Mouse (Mus musculus): ENCODE results near the gene Zdhhc18. TPM values are rescaled to one million over a fixed set of nuclear protein-coding genes. Genes with fewer than 3 reads are reported as not detected.

Gene Zdhhc18
- total and polyA plus RNA-seq, 3 experiments, result 4.4 to 11.6 (median 9.6) TPM

- peaks cover 84% of the 10 kb centered on the region for H3K36me3 ChIP-seq (replicated peaks)
These were observed 65.6 kb downstream of the Zdhhc18 start, which contains the start of gene Gpn2 for GRCm38 (mm10) chr4:133584059-133584951. Gene Gpn2 (plus strand): TSS chr4:133584362.

GRCm38 (mm10) chr4:133583690-133584058 is 66.3 kb downstream of the Zdhhc18 start:
- no peak for DNase-seq (ENCODE audit: low spot score)
- Histone ChIP-seq H3K4me1 (ENCODE audit: insufficient read depth, low read depth, low read length) (peaks cover 42% of the 10 kb centered on the region), H3K36me3 (replicated peaks) (peaks cover 84% of the 10 kb centered on the region), H3K4me3 (ENCODE audit: low read depth, low read length) (peak overlapping the region; percentile 99), H3K27me3 (ENCODE audit: insufficient read depth, low read length) (no peaks in the 10 kb centered on the region), H3K9me3 (replicated peaks) (no peaks in the 10 kb centered on the region)
- no peak for ATAC-seq (ENCODE audit: extremely low read depth, insufficient number of reproducible peaks, low FRiP score, poor library complexity, severe bottlenecking)
- no peak for TF ChIP-seq GATA1 (IDR thresholded peaks at IDR 0.05; ENCODE audit: borderline replicate concordance, low read length)
- TF ChIP-seq TAL1 (conservative IDR thresholded peaks at IDR 0.05; ENCODE audit: low read depth, low read length), result no peak
- no peak for TF ChIP-seq POLR2AphosphoS5 (IDR thresholded peaks at IDR 0.05; ENCODE audit: insufficient replicate concordance, low read depth, low read length)
- TF ChIP-seq GATA2 (IDR thresholded peaks at IDR 0.05; ENCODE audit: borderline replicate concordance, low read depth, low read length), result no peak
- no peak for TF ChIP-seq CTCF (IDR thresholded peaks at IDR 0.05; ENCODE audit: low read depth, low read length)

More at GRCm38 (mm10) chr4:133584059-133584951, 65.6 kb downstream of the Zdhhc18 start, which contains the start of gene Gpn2:
- Histone ChIP-seq H3K4me1 (ENCODE audit: insufficient read depth, low read depth, low read length) (peaks cover 42% of the 10 kb centered on the region), H3K4me3 (ENCODE audit: low read depth, low read length) (peak within 1 kb of the TSS; percentile 99), H3K9me3 (replicated peaks) (no peaks in the 10 kb centered on the region), H3K27me3 (ENCODE audit: insufficient read depth, low read length) (no peaks in the 10 kb centered on the region)
- DNase-seq (ENCODE audit: low spot score) (peak; percentile 88), ATAC-seq (ENCODE audit: extremely low read depth, insufficient number of reproducible peaks, low FRiP score, poor library complexity, severe bottlenecking) (peak; percentile 76)
- TF ChIP-seq POLR2AphosphoS5 (IDR thresholded peaks at IDR 0.05; ENCODE audit: insufficient replicate concordance, low read depth, low read length) (no peak), TAL1 (conservative IDR thresholded peaks at IDR 0.05; ENCODE audit: low read depth, low read length) (no peak), GATA1 (IDR thresholded peaks at IDR 0.05; ENCODE audit: borderline replicate concordance, low read length) (no peak), GATA2 (IDR thresholded peaks at IDR 0.05; ENCODE audit: borderline replicate concordance, low read depth, low read length) (no peak), CTCF (IDR thresholded peaks at IDR 0.05; ENCODE audit: low read depth, low read length) (no peak)

GRCm38 (mm10) chr4:133577983-133578382 is 72.0 kb downstream of the Zdhhc18 start:
- peaks cover 30% of the 10 kb centered on the region for H3K4me1 ChIP-seq (ENCODE audit: insufficient read depth, low read depth, low read length)
- DNase-seq (ENCODE audit: low spot score) (no peak), ATAC-seq (ENCODE audit: extremely low read depth, insufficient number of reproducible peaks, low FRiP score, poor library complexity, severe bottlenecking) (no peak)
- peaks cover 60% of the 10 kb centered on the region for H3K36me3 ChIP-seq (replicated peaks)
- no peaks in the 10 kb centered on the region for H3K9me3 ChIP-seq (replicated peaks)
- no peaks in the 10 kb centered on the region for H3K27me3 ChIP-seq (ENCODE audit: insufficient read depth, low read length)
- H3K4me3 ChIP-seq (ENCODE audit: low read depth, low read length), result no peak overlapping the region
- TF ChIP-seq GATA1 (IDR thresholded peaks at IDR 0.05; ENCODE audit: borderline replicate concordance, low read length) (no peak), CTCF (IDR thresholded peaks at IDR 0.05; ENCODE audit: low read depth, low read length) (no peak), GATA2 (IDR thresholded peaks at IDR 0.05; ENCODE audit: borderline replicate concordance, low read depth, low read length) (no peak), TAL1 (conservative IDR thresholded peaks at IDR 0.05; ENCODE audit: low read depth, low read length) (no peak), POLR2AphosphoS5 (IDR thresholded peaks at IDR 0.05; ENCODE audit: insufficient replicate concordance, low read depth, low read length) (no peak)

GRCm38 (mm10) chr4:133574843-133575202 is 75.1 kb downstream of the Zdhhc18 start:
- peaks cover 21% of the 10 kb centered on the region for H3K4me1 ChIP-seq (ENCODE audit: insufficient read depth, low read depth, low read length)
- H3K4me3 ChIP-seq (ENCODE audit: low read depth, low read length), result peak overlapping the region; percentile 92
- TF ChIP-seq TAL1 (conservative IDR thresholded peaks at IDR 0.05; ENCODE audit: low read depth, low read length) (no peak), CTCF (IDR thresholded peaks at IDR 0.05; ENCODE audit: low read depth, low read length) (no peak), POLR2AphosphoS5 (IDR thresholded peaks at IDR 0.05; ENCODE audit: insufficient replicate concordance, low read depth, low read length) (no peak), GATA1 (IDR thresholded peaks at IDR 0.05; ENCODE audit: borderline replicate concordance, low read length) (no peak), GATA2 (IDR thresholded peaks at IDR 0.05; ENCODE audit: borderline replicate concordance, low read depth, low read length) (no peak)
- ATAC-seq (ENCODE audit: extremely low read depth, insufficient number of reproducible peaks, low FRiP score, poor library complexity, severe bottlenecking) (no peak), DNase-seq (ENCODE audit: low spot score) (peak; percentile 36)
- H3K27me3 ChIP-seq (ENCODE audit: insufficient read depth, low read length), result no peaks in the 10 kb centered on the region; the same call in 1 of the 2 replicates
- peaks cover 34% of the 10 kb centered on the region for H3K36me3 ChIP-seq (replicated peaks)
- H3K9me3 ChIP-seq (replicated peaks), result no peaks in the 10 kb centered on the region

GRCm38 (mm10) chr4:133574070-133574842 is 75.7 kb downstream of the Zdhhc18 start, which contains the start of gene Gpatch3:
Gene Gpatch3 (plus strand): TSS chr4:133574745.
- DNase-seq (ENCODE audit: low spot score) (peak; percentile 88), ATAC-seq (ENCODE audit: extremely low read depth, insufficient number of reproducible peaks, low FRiP score, poor library complexity, severe bottlenecking) (peak; percentile 56; the same call in 1 of the 2 replicates)
- no peaks in the 10 kb centered on the region; the same call in 1 of the 2 replicates for H3K27me3 ChIP-seq (ENCODE audit: insufficient read depth, low read length)
- peaks cover 17% of the 10 kb centered on the region for H3K4me1 ChIP-seq (ENCODE audit: insufficient read depth, low read depth, low read length)
- peaks cover 28% of the 10 kb centered on the region for H3K36me3 ChIP-seq (replicated peaks)
- no peaks in the 10 kb centered on the region for H3K9me3 ChIP-seq (replicated peaks)
- TF ChIP-seq POLR2AphosphoS5 (IDR thresholded peaks at IDR 0.05; ENCODE audit: insufficient replicate concordance, low read depth, low read length), result no peak
- TF ChIP-seq GATA2 (IDR thresholded peaks at IDR 0.05; ENCODE audit: borderline replicate concordance, low read depth, low read length), result no peak
- no peak for TF ChIP-seq TAL1 (conservative IDR thresholded peaks at IDR 0.05; ENCODE audit: low read depth, low read length)
- no peak for TF ChIP-seq CTCF (IDR thresholded peaks at IDR 0.05; ENCODE audit: low read depth, low read length)
- TF ChIP-seq GATA1 (IDR thresholded peaks at IDR 0.05; ENCODE audit: borderline replicate concordance, low read length), result no peak
- H3K4me3 ChIP-seq (ENCODE audit: low read depth, low read length), result peak within 1 kb of the TSS; percentile 92
